ENCODE assay signal across 8 mouse cellular contexts in genomic region chr16:58512887-58513286, GRCm38 (mm10). TPM values are rescaled to one million over a fixed set of nuclear protein-coding genes. Genes with fewer than 3 reads are reported as not detected.
DNase-seq lines count a peak whose midpoint lies in the region; ATAC-seq lines count a peak whose summit lies in the region.

No protein-coding gene starts in this region.

- DNase-seq in adrenal gland, postnatal 14 days: peak; percentile 35
- no peak for DNase-seq in adrenal gland, postnatal 25 days
- DNase-seq in retina, embryonic 14.5 days (ENCODE audit: low spot score): peak; percentile 33
- DNase-seq in retina, postnatal 1 day: no peak
- peak; percentile 19 for DNase-seq in heart, postnatal 25 days (ENCODE audit: low spot score)
- DNase-seq in right cerebral cortex, postnatal 14 days: no peak

- WGBS in limb, embryonic 12.5 days: 17% methylated on average over 3 of the region's 3 CpGs

- H3K27me3 ChIP-seq in limb, embryonic 12.5 days: no peaks in the 10 kb centered on the region

- no peaks in the 10 kb centered on the region for H3K9me3 ChIP-seq in limb, embryonic 12.5 days

- H3K4me3 ChIP-seq in limb, embryonic 12.5 days (replicated peaks): no peak overlapping the region

- no peak overlapping the region for H3K9ac ChIP-seq in limb, embryonic 12.5 days (replicated peaks)

- intact Hi-C loops in heart, postnatal 25 days (cut with DNase I): no loop called here

- no peaks in the 10 kb centered on the region for H3K36me3 ChIP-seq in limb, embryonic 12.5 days

- no peak overlapping the region; the same call in 1 of the 2 replicates for H3K4me2 ChIP-seq in limb, embryonic 12.5 days

- H3K27ac ChIP-seq in limb, embryonic 12.5 days: peak overlapping the region; percentile 87

- peak; percentile 30; the same call in 1 of the 2 replicates for ATAC-seq in limb, embryonic 12.5 days (ENCODE audit: insufficient number of reproducible peaks, insufficient read depth, low FRiP score, low TSS enrichment, low read depth)
- ATAC-seq in inflammation-experienced regulatory T-cells, adult 6 months: no peak

- peaks cover 48% of the 10 kb centered on the region for H3K4me1 ChIP-seq in limb, embryonic 12.5 days (replicated peaks)

RNA-seq across cellular contexts. Expression of gene St3gal6, which starts 11.2 kb away (rescaled TPM):
- total RNA-seq in adrenal gland, postnatal 14 days (2021): 21.9 and 35.0 TPM in 2 replicates
- 22.6 and 24.6 TPM in 2 replicates for total RNA-seq in adrenal gland, postnatal 25 days (2021)
- total RNA-seq in heart, postnatal 25 days (2021): 10 to 100 TPM; 40.6 to 44.7 TPM
- 17.8 and 19.3 TPM in 2 replicates for polyA plus RNA-seq in limb, embryonic 12.5 days (2016; fragmentation: Nextera tagmentation; extraction: Ambion mirVana)
- 10 to 100 TPM in 1 of 3 experiments, 1 to 10 TPM in 2; 4.0 to 31.5 (median 8.5) TPM for polyA plus RNA-seq in inflammation-experienced regulatory T-cells, adult 6 months (2017; shearing (Covaris generic))

Comparison
In these comparisons a context has a peak if more than half of its experiments do, and no peak if none do; other contexts are left out.
1. DNase-seq: peak in adrenal gland, postnatal 14 days (single experiment), retina, embryonic 14.5 days (single experiment) and heart, postnatal 25 days (single experiment); none in adrenal gland, postnatal 25 days (single experiment), retina, postnatal 1 day (single experiment) and right cerebral cortex, postnatal 14 days (single experiment).